Mouse (Mus musculus): ENCODE measurements around the gene BC107364.
"Not testable (repeated sequence)": the region's sequence is repeated elsewhere in the genome, so short reads cannot be mapped to it uniquely, and the experiment has no call there.

DNA sequence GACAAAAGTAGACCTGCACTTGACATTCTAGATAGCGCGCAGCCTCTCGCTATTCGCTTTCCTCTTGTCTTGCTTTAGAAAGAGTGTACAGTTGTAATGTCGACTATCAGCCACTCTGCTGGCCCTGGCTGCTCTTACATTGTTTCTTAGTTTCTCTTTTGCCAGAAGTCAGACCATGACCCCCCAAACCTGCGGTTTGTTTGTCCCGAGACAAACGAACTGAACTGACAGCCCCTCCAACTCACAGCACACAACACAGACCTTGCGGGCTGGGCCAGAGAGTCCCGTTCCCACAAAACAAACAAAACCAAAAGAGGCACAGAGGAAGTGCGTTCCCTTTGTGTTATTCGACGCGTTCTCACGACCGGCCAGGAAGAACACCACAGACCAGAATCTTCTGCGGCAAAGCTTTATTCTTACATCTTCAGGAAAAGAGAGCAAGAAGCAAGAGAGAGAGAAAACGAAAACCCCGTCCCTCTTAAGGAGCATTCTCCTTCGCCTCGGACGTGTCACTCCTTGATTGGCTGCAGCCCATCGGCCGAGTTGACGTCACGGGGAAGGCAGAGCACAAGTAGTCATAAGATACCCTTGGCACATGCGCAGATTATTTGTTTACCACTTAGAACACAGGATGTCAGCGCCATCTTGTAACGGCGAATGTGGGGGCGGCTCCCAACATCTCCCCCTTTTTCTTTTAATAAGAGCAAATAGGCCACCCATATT lies 37.0 kb upstream of the BC107364 start:
- not testable (repeated sequence) for TF ChIP-seq EP300 (IDR thresholded peaks at IDR 0.05; ENCODE audit: insufficient read depth, low read depth, low read length); POLR2A (IDR thresholded peaks at IDR 0.05; ENCODE audit: insufficient read depth, low read length); CTCF (IDR thresholded peaks at IDR 0.05; ENCODE audit: low read depth, low read length)
